Mouse (Mus musculus) left cerebral cortex, adult 18-20 months (tissue): ENCODE measurements at regions not wholly inside any gene's neighbourhood (a gene's known extent, or its start where the extent isn't known, plus 50 kb on each side); places are given as distances from the start of the nearest gene placed in this dataset.

Source experiments
- DNase-seq, 2 experiments: peaks; one replicate each; pipeline ENCODE4 v3.0.0; 2021 to 2022; ENCODE audit warnings: low spot score in 2 of 2, mixed read lengths in 1 of 2

GRCm38 (mm10) chr19:28732998-28733397 lies 53.1 kb upstream of the Glis3 start:
- DNase-seq, result no peak

GRCm38 (mm10) chr19:28733781-28734180 lies 53.9 kb upstream of the Glis3 start:
- no peak for DNase-seq

DNA sequence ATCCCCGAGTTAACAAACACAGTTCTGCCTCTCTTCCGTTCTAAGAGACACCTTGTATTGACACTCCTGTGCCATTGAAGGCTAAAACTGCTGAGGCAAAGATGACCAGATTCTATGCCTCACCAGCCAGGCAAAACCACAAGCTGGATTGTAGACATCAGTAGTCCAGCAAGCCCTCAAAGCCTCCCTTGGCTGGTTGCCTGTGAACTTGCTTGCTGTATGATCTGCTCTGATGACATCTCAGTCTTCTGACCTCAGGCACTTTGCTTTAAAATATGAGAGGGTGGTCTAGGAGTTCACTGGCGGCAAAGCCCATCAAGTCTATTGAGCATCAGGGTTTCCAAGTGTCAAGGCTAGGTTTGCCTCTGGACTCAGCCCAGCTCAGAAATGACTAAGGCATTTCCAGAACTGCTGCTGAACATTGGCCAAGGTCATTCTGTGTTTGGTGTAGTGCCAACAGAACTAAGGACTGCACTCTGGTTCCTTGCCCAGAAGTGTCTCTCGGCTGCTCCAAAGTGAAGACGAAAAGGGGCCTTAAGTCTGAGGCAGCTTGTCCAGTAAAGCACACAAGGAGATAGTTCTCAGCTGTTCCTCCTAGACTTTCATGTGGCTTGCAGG lies 63.4 kb upstream of the Glis3 start:
- peak in 1 of 2 experiments; percentile 15 for DNase-seq

DNA sequence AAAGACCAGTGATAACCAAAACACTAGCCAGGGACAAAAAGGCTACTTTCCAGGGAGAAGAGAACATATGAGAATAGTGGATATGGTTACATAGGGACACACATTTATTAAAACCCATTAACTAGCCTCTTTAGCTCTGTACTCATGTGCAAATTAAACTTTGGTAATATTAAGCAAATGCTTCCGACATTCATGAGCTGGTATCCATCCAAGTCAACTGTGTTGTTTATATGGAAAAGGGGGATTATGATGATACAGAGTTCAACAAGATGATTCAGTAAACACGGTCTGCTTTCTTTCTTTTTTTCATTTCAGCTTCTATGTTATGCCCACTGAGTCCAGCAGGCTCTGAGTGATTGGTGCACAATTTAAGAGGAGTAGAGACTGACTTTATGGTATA lies 65.2 kb upstream of the Glis3 start:
- DNase-seq, result no peak

DNA sequence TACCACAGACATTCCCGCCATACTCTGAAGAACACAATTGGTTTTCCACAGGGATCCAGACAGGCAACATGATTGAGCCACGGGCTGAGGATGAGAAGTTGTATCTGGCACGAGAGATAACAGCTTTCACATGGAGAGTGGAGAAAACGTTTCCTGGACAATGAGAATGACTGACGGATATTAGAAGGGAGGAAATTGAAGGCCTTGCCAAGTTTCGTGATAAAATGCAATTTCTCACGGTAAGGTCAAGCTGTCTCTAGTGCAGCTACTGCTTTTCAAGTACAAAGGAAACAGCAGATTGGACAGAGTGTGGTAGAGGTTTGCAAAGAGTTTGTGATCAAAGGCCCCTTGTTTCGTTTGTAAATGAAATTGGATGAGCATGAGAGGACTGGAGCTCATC lies 65.7 kb upstream of the Glis3 start:
- no peak for DNase-seq

- no peak for DNase-seq
Measured at GRCm38 (mm10) chr19:28751091-28751490, 71.2 kb upstream of the Glis3 start.

DNA sequence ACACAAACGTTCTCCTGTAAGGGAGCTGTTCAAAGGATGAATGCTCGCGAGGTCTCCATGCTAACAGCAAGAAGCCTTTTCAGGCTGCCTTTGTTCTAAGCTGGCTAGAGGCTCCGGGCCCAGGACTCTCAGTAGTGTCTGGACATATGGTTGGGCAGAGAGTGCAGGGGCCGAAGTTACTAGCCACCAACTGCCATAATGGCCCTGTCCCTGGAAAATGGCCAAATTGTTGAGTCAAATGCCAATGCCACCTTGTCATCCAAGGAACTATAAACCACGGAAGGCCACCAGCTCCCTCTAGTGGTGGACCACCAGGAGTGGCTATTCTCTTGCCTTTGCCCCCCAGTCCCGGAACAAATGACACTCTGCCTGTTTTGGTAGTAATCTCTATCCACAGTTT lies 76.0 kb upstream of the Slc1a1 start:
- DNase-seq, result peak; percentile 58 to 73

- DNase-seq, result no peak
Measured at GRCm38 (mm10) chr19:28764795-28765360, 70.0 kb upstream of the Slc1a1 start.

DNA sequence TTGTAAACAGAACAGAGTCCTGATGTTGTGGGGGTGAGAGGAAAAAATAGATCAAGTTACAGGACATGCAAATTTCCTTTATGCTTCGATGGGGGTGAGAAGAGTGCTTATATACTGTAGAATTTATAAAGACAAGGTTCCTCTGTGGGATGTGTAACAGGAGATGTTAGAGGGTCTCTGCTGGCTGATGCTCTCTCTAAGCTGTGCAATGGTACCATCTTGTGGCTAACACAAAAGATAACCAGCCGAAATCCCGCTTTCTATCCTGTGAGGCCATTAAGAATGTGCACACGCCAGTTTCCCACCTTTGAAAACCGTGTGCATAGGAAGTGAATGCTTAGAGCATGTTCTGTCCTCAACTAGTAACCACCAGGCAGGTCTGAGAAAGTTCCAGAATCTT lies 66.6 kb upstream of the Slc1a1 start:
- no peak for DNase-seq

- no peak for DNase-seq
Measured at GRCm38 (mm10) chr19:28770419-28770818, 64.4 kb upstream of the Slc1a1 start.

- no peak for DNase-seq
Measured at GRCm38 (mm10) chr19:28771836-28772235, 63.0 kb upstream of the Slc1a1 start.

- no peak for DNase-seq
Measured at GRCm38 (mm10) chr19:28772840-28773570, 61.8 kb upstream of the Slc1a1 start.

GRCm38 (mm10) chr19:28776868-28777267 lies 58.0 kb upstream of the Slc1a1 start:
- no peak for DNase-seq

DNA sequence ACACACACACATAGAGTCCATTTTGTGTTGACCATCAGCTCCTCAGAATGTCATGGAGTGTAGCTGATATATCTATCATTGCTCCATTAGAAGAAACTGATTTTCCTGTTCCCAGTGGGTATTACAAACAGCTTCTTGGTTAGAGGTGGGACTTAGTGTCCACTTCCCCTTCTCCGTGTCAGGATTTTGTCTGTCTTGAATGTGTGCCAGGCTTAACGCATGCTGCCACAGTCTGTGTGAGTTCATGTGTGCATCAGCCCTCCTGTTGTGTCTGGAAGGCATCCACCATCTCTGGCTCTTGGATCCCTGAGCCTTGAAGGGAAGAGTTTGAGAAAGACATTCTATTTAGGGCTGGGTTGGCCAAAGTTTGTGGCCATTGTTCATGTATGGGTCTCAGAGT lies 57.2 kb upstream of the Slc1a1 start:
- DNase-seq, result no peak

- no peak for DNase-seq
Measured at GRCm38 (mm10) chr19:28778386-28778785, 56.5 kb upstream of the Slc1a1 start.

DNA sequence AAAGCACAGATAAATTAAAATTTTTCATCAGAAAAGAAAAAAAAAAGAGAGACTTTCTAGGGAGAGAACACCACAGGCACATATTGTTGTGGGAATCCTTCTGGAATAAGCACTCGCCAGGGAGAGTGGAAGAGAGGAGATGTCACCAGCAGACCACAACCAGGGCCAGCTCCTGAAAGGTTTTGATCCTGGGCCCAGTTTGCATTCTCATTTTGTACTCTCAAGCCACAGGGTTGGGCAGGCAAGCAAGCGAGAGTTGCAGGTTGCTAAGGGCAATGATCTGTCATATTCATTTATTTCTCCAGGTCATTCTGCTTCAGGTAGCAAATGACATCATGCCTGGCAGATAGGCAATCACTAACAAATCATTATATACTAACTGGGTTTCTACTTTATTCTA lies 52.9 kb upstream of the Slc1a1 start:
- DNase-seq, result no peak
